ENCODE assay signal across 8 mouse cellular contexts in the genomic region with DNA sequence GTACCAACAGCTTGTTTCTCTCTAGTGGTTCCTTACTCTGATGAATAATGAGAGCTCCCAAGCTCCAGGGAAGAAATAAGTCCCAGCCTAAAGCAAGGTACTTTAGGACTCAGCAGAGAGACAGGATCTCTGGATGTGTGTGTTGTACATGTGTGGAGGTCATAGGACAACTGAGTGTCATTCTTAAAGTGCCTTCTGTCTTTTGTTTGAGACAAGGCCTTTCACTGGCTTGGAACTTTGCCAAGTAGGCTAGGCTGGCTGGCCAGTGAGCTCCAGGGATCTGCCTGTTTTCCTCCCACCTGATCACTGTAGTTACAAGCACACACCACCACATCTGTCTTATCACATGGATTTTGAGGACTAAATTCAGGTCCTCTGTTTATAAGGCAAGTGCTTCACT. TPM values are rescaled to one million over a fixed set of nuclear protein-coding genes. Genes with fewer than 3 reads are reported as not detected.
A peak's percentile ranks its signal among the peaks of the same experiment; 100 is the strongest.
DNase-seq lines count a peak whose midpoint lies in the region; ATAC-seq and TF ChIP-seq lines count a peak whose summit lies in the region.

No protein-coding gene starts in this region.

- H3K9me3 ChIP-seq in midbrain, embryonic 13.5 days = no peaks in the 10 kb centered on the region
- no peaks in the 10 kb centered on the region for H3K9me3 ChIP-seq in midbrain, embryonic 11.5 days (ENCODE audit: control insufficient read depth, low read length)
- no peaks in the 10 kb centered on the region for H3K9me3 ChIP-seq in heart, postnatal 0 days (replicated peaks; ENCODE audit: control insufficient read depth, low read length)
- no peaks in the 10 kb centered on the region for H3K9me3 ChIP-seq in stomach, embryonic 15.5 days

- H3K36me3 ChIP-seq in midbrain, embryonic 13.5 days = peaks cover 76% of the 10 kb centered on the region
- peaks cover 14% of the 10 kb centered on the region for H3K36me3 ChIP-seq in midbrain, embryonic 11.5 days (ENCODE audit: control insufficient read depth, insufficient read depth, low read length)
- peaks cover 76% of the 10 kb centered on the region for H3K36me3 ChIP-seq in heart, postnatal 0 days (replicated peaks; ENCODE audit: control insufficient read depth, insufficient read depth, low read length)
- H3K36me3 ChIP-seq in stomach, embryonic 15.5 days = peaks cover 32% of the 10 kb centered on the region; the same call in 1 of the 2 replicates

- H3K9ac ChIP-seq in midbrain, embryonic 13.5 days (replicated peaks) = no peak overlapping the region
- no peak overlapping the region for H3K9ac ChIP-seq in midbrain, embryonic 11.5 days (ENCODE audit: low read length)
- 0 out of 2 replicates have a peak overlapping the region, but pooled peaks have one; percentile 7 for H3K9ac ChIP-seq in heart, postnatal 0 days (replicated peaks; ENCODE audit: low read depth, low read length)
- H3K9ac ChIP-seq in stomach, embryonic 15.5 days = no peak overlapping the region

- H3K27me3 ChIP-seq in midbrain, embryonic 13.5 days = no peaks in the 10 kb centered on the region
- no peaks in the 10 kb centered on the region for H3K27me3 ChIP-seq in midbrain, embryonic 11.5 days (ENCODE audit: control insufficient read depth, insufficient read depth, low read length)
- H3K27me3 ChIP-seq in heart, postnatal 0 days (ENCODE audit: control insufficient read depth, insufficient read depth, low read length) = no peaks in the 10 kb centered on the region
- no peaks in the 10 kb centered on the region for H3K27me3 ChIP-seq in stomach, embryonic 15.5 days (replicated peaks)

- peak; percentile 92 for DNase-seq in heart, adult 11 months
- DNase-seq in heart, postnatal 25 days (ENCODE audit: low spot score) = no peak
- DNase-seq in midbrain, embryonic 11.5 days (ENCODE audit: low spot score, missing footprints) = no peak
- peak; percentile 59 for DNase-seq in heart, postnatal 0 days (ENCODE audit: low spot score)
- DNase-seq in left cerebral cortex, postnatal 4 days = no peak

- TF ChIP-seq CTCF in heart, postnatal 0 days (IDR thresholded peaks at IDR 0.05; ENCODE audit: low read depth) = no peak

- intact Hi-C loops in heart, postnatal 25 days (cut with DNase I) = loop anchor here (10.0 kb wide), 1 partner anchor 308 kb away; no protein-coding TSS in a partner anchor
- intact Hi-C loops in left cerebral cortex, postnatal 4 days (cut with DNase I) = loop anchor here (5.0 kb wide), 1 partner anchor 131 kb away; the partner anchor contains the start of gene Zfp609

- H3K4me2 ChIP-seq in midbrain, embryonic 13.5 days (replicated peaks) = no peak overlapping the region
- no peak overlapping the region for H3K4me2 ChIP-seq in midbrain, embryonic 11.5 days
- no peak overlapping the region for H3K4me2 ChIP-seq in heart, postnatal 0 days (ENCODE audit: low read depth, low read length)
- H3K4me2 ChIP-seq in stomach, embryonic 15.5 days = no peak overlapping the region

- H3K4me3 ChIP-seq in midbrain, embryonic 13.5 days (replicated peaks) = no peak overlapping the region
- H3K4me3 ChIP-seq in midbrain, embryonic 11.5 days (ENCODE audit: low read depth, low read length) = no peak overlapping the region
- H3K4me3 ChIP-seq in heart, postnatal 0 days (ENCODE audit: low read depth, low read length) = no peak overlapping the region
- H3K4me3 ChIP-seq in stomach, embryonic 15.5 days (replicated peaks) = no peak overlapping the region

- H3K27ac ChIP-seq in midbrain, embryonic 13.5 days = peak overlapping the region; percentile 51; the same call in 1 of the 2 replicates
- H3K27ac ChIP-seq in midbrain, embryonic 11.5 days (ENCODE audit: low read depth, low read length) = no peak overlapping the region
- H3K27ac ChIP-seq in heart, postnatal 0 days (ENCODE audit: low read depth) = peak overlapping the region; percentile 57
- H3K27ac ChIP-seq in stomach, embryonic 15.5 days = peak overlapping the region; percentile 57; the same call in 1 of the 2 replicates

- TF ChIP-seq EP300 in heart, postnatal 0 days (IDR thresholded peaks at IDR 0.05; ENCODE audit: low read depth) = no peak

- ATAC-seq in midbrain, embryonic 13.5 days = no peak
- no peak for ATAC-seq in midbrain, embryonic 11.5 days (ENCODE audit: low FRiP score)
- peak; percentile 45 for ATAC-seq in heart, postnatal 0 days (ENCODE audit: insufficient read depth, low read depth)
- ATAC-seq in stomach, embryonic 15.5 days (ENCODE audit: insufficient read depth, low FRiP score, low read depth) = no peak
- ATAC-seq in monocyte, adult 5-6 weeks (replicated peaks; ENCODE audit: insufficient number of reproducible peaks, low FRiP score, low TSS enrichment, poor library complexity, severe bottlenecking) = no peak

- H3K4me1 ChIP-seq in midbrain, embryonic 13.5 days (replicated peaks) = peaks cover 34% of the 10 kb centered on the region
- H3K4me1 ChIP-seq in midbrain, embryonic 11.5 days (ENCODE audit: control insufficient read depth, insufficient read depth, low read length) = peaks cover 19% of the 10 kb centered on the region
- H3K4me1 ChIP-seq in heart, postnatal 0 days (ENCODE audit: control insufficient read depth, insufficient read depth) = 0 out of 2 replicates have a peak, but pooled peaks cover 8% of the 10 kb centered on the region
- no peaks in the 10 kb centered on the region for H3K4me1 ChIP-seq in stomach, embryonic 15.5 days

RNA-seq across cellular contexts. Expression of gene Oaz2, which starts 28.5 kb away (rescaled TPM):
- total RNA-seq in heart, postnatal 25 days (2021) = 100 to 1,000 TPM; 249 to 259 TPM
- 333 and 366 TPM in 2 replicates for polyA plus RNA-seq in midbrain, embryonic 13.5 days (2015; fragmentation: Nextera tagmentation; extraction: Ambion mirVana)
- polyA plus RNA-seq in midbrain, embryonic 11.5 days (2014; fragmentation: Nextera tagmentation; extraction: Ambion mirVana) = 199 and 215 TPM in 2 replicates
- total RNA-seq in heart, postnatal 0 days (2014; rRNA removed; ENCODE audit: low replicate concordance) = 317 and 350 TPM in 2 replicates
- polyA plus RNA-seq in heart, postnatal 0 days (2015; fragmentation: Nextera tagmentation; extraction: Ambion mirVana) = 293 TPM in 2 replicates
- 231 and 236 TPM in 2 replicates for polyA plus RNA-seq in stomach, embryonic 15.5 days (2015; fragmentation: Nextera tagmentation; extraction: Ambion mirVana)
- 72.0 to 107 TPM (median 78.2 TPM) in 3 replicates for total RNA-seq in monocyte, adult 5-6 weeks (2017)
- total RNA-seq in left cerebral cortex, postnatal 4 days (2021) = 100 to 1,000 TPM; 202 to 211 TPM

Comparison
In these comparisons a context has a peak if more than half of its experiments do, and no peak if none do; other contexts are left out.
1. DNase-seq: peak in heart, adult 11 months (single experiment) and heart, postnatal 0 days (single experiment); none in heart, postnatal 25 days (single experiment), midbrain, embryonic 11.5 days (single experiment) and left cerebral cortex, postnatal 4 days (single experiment).